Mouse (Mus musculus) small intestine, adult 2 months (tissue): ENCODE results near the gene Mypn.

Experiments used
- CTCF ChIP-seq: fragments of 200-500 bp; IDR thresholded peaks from 2 replicates; pipeline ENCODE4 v1.5.1; 2012; ENCODE audit warnings: low read depth, mild to moderate bottlenecking, control low read depth, inconsistent platforms, low read length, moderate library complexity, mixed read lengths; ENCODE audit not compliant: insufficient replicate concordance, insufficient read length; ENCODE audit errors: extremely low read depth
- POLR2A ChIP-seq: fragments of 200-500 bp; IDR thresholded peaks from 2 replicates; pipeline ENCODE4 v1.6.1; 2012; ENCODE audit warnings: low read depth, mild to moderate bottlenecking, control low read depth, inconsistent platforms, low read length, moderate library complexity

DNA sequence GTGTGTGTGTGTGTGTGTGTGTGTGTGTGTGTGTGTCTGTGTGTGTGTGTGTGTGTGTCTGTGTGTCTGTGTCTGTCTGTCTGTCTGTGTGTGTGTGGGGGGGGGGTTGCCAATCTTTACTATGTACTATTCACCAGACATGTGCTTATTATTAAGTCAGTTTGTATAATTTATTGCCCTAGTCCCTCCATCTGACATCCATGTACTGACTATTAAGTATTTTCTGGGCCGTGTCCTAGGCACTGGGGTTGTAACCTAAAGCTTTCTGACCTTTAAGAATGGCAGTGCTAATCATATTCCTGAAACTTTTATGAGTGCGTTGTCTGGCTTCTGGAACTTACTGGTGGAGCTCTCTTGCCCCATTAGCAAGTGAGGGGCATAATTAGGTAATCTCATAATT, 107.0 kb downstream of the Mypn start:
- no peak for TF ChIP-seq CTCF
- TF ChIP-seq POLR2A = no peak
